Mouse (Mus musculus) intestine, postnatal 0 days (tissue): ENCODE results near the gene Rex1bd. TPM values are rescaled to one million over a fixed set of nuclear protein-coding genes. Genes with fewer than 3 reads are reported as not detected.

Experiments used
- ATAC-seq: fragments of 200-750 bp; cut with Nextera tagmentation; 2 replicates; pipeline ENCODE4 v1.8.0; 2017; ENCODE audit warnings: mild to moderate bottlenecking, moderate TSS enrichment, moderate library complexity
- H3K27ac ChIP-seq: fragments of 300-500 bp; sonication (generic); 2 replicates; pipeline ENCODE4 v1.5.1; 2014; ENCODE audit warnings: mild to moderate bottlenecking, low read depth, low read length, moderate library complexity
- H3K27me3 ChIP-seq: fragments of 300-500 bp; sonication (generic); replicated peaks from 2 replicates; pipeline ENCODE4 v1.6.1; 2014; ENCODE audit warnings: low read length, mixed read lengths; ENCODE audit not compliant: control insufficient read depth, insufficient read depth
- H3K36me3 ChIP-seq: fragments of 300-500 bp; sonication (generic); 2 replicates; pipeline ENCODE4 v1.6.1; 2014; ENCODE audit warnings: mild to moderate bottlenecking, moderate library complexity; ENCODE audit not compliant: control insufficient read depth, insufficient read depth
- H3K4me1 ChIP-seq: fragments of 300-500 bp; sonication (generic); replicated peaks from 2 replicates; pipeline ENCODE4 v1.6.1; 2014; ENCODE audit warnings: antibody characterized with exemption, low read length, mixed read lengths; ENCODE audit not compliant: control insufficient read depth, insufficient read depth
- H3K4me2 ChIP-seq: fragments of 300-500 bp; sonication (generic); replicated peaks from 2 replicates; pipeline ENCODE4 v1.6.1; 2014; ENCODE audit warnings: low read depth, mild to moderate bottlenecking, moderate library complexity
- H3K4me3 ChIP-seq: fragments of 300-500 bp; sonication (generic); 2 replicates; pipeline ENCODE4 v1.5.1; 2014; ENCODE audit warnings: low read depth, low read length
- H3K9ac ChIP-seq: fragments of 300-500 bp; sonication (generic); 2 replicates; pipeline ENCODE4 v1.6.1; 2014; ENCODE audit warnings: mild to moderate bottlenecking, low read depth, low read length
- H3K9me3 ChIP-seq: fragments of 300-500 bp; sonication (generic); 2 replicates; pipeline ENCODE4 v1.6.1; 2016; ENCODE audit warnings: mixed run types; ENCODE audit not compliant: control insufficient read depth
- CTCF ChIP-seq: sonication (generic); IDR thresholded peaks from 2 replicates; pipeline ENCODE4 v1.5.1; 2016; ENCODE audit warnings: low read depth, mild to moderate bottlenecking, control low read depth, antibody characterized with exemption, moderate library complexity
- WGBS: fragments of 180-500 bp; shearing (Covaris S2); extraction: QIAGEN DNeasy Blood & Tissue Kit; methylation state at CpG from one replicate; pipeline ENCODE4 v1.1.7; 2014; 5-methylcytosine and 5-hydroxymethylcytosine counted together
- polyA plus RNA-seq: library from polyadenylated mRNA; unstranded; fragments of >200 nt; fragmentation: Nextera tagmentation; extraction: Ambion mirVana; gene quantifications from 2 replicates; pipeline ENCODE4 v1.2.1, GENCODE M21; 2015

Gene Rex1bd
- polyA plus RNA-seq, 1 experiment from 2014 or later, result 148 TPM

DNA sequence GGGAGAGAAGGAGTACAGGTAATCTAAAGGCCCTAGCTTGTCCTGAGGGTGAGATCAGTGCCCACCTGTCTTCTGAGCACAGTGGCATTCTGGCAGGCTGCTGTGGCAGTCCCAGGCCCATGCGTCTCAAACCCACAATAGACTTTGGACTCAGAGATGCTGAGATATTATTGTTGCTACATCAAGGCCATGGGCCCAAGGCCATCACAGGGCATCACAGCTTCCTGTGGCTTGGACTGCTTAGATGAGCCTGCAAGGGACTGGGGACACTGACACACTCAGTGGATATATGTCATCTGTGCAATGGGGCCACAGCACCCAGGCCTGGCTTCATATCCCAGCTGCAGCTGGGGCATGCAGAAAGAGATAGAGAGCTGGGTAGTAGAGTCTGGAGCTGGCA is 49.6 kb downstream of the Rex1bd start:
- H3K4me1 ChIP-seq, result no peaks in the 10 kb centered on the region
- no peak overlapping the region for H3K4me2 ChIP-seq
- ATAC-seq, result no peak
- no peaks in the 10 kb centered on the region for H3K27me3 ChIP-seq
- WGBS, result 50% methylated on average over 1 of the region's 1 CpGs
- no peak for TF ChIP-seq CTCF
- no peak overlapping the region for H3K4me3 ChIP-seq
- H3K9me3 ChIP-seq, result no peaks in the 10 kb centered on the region
- H3K27ac ChIP-seq, result no peak overlapping the region
- H3K9ac ChIP-seq, result no peak overlapping the region
- peaks cover 5% of the 10 kb centered on the region for H3K36me3 ChIP-seq

Other genes with a start within 250 kb of the Rex1bd start
- gene Homer3, start 223.9 kb downstream of the Rex1bd start, polyA plus RNA-seq, result 18.5 and 18.7 TPM in 2 replicates
- gene Ddx49, start 204.3 kb downstream of the Rex1bd start, polyA plus RNA-seq, result 32.9 and 34.5 TPM in 2 replicates
- gene Cope, start 204.2 kb downstream of the Rex1bd start, polyA plus RNA-seq, result 338 and 383 TPM in 2 replicates
- gene Cers1, start 191.0 kb downstream of the Rex1bd start, polyA plus RNA-seq, result 1.3 and 1.7 TPM in 2 replicates
- gene Gdf1, start 176.9 kb downstream of the Rex1bd start, polyA plus RNA-seq, result 0.38 TPM in 1 of 2 replicates, not detected in the other
- 9.7 and 10.1 TPM in 2 replicates for gene Upf1, start 153.5 kb downstream of the Rex1bd start, polyA plus RNA-seq
- 0.25 and 0.41 TPM in 2 replicates for gene Comp, start 133.2 kb downstream of the Rex1bd start, polyA plus RNA-seq
- 8.1 and 9.2 TPM in 2 replicates for gene Crtc1, start 67.2 kb downstream of the Rex1bd start, polyA plus RNA-seq
- gene Klhl26, start 29.8 kb downstream of the Rex1bd start, polyA plus RNA-seq, result 9.3 and 10.5 TPM in 2 replicates
- 2.3 and 2.4 TPM in 2 replicates for gene Tmem59l, start 19.4 kb downstream of the Rex1bd start, polyA plus RNA-seq
- gene Crlf1, start 13.6 kb downstream of the Rex1bd start, polyA plus RNA-seq, result 0.61 and 0.81 TPM in 2 replicates
- 805 and 863 TPM in 2 replicates for gene Uba52, start 4.0 kb upstream of the Rex1bd start, polyA plus RNA-seq
- gene Fkbp8, start 21.0 kb upstream of the Rex1bd start, polyA plus RNA-seq, result 199 and 203 TPM in 2 replicates
- 46.4 and 52.1 TPM in 2 replicates for gene Kxd1, start 21.2 kb upstream of the Rex1bd start, polyA plus RNA-seq
- gene Ell, start 32.7 kb upstream of the Rex1bd start, polyA plus RNA-seq, result 11.8 and 13.0 TPM in 2 replicates
- gene Isyna1, start 87.6 kb upstream of the Rex1bd start, polyA plus RNA-seq, result 19.4 and 21.0 TPM in 2 replicates
- gene Ssbp4, start 102.1 kb upstream of the Rex1bd start, polyA plus RNA-seq, result 63.2 and 65.3 TPM in 2 replicates
- gene Lrrc25, start 109.4 kb upstream of the Rex1bd start, polyA plus RNA-seq, result 2.1 and 2.2 TPM in 2 replicates
- gene Gdf15, start 125.7 kb upstream of the Rex1bd start, polyA plus RNA-seq, result 1.7 and 1.9 TPM in 2 replicates
- 79.0 and 92.1 TPM in 2 replicates for gene Pgpep1, start 153.6 kb upstream of the Rex1bd start, polyA plus RNA-seq
- gene Lsm4, start 166.5 kb upstream of the Rex1bd start, polyA plus RNA-seq, result 181 and 182 TPM in 2 replicates
- 114 and 121 TPM in 2 replicates for gene Jund, start 192.2 kb upstream of the Rex1bd start, polyA plus RNA-seq
- not detected in 2 replicates for gene Iqcn, start 196.7 kb upstream of the Rex1bd start, polyA plus RNA-seq
- 2.8 TPM in 2 replicates for gene Gm3336, start 211.8 kb upstream of the Rex1bd start, polyA plus RNA-seq
- gene Pde4c, start 217.0 kb upstream of the Rex1bd start, polyA plus RNA-seq, result 0.21 and 0.31 TPM in 2 replicates
- gene Rab3a, start 247.9 kb upstream of the Rex1bd start, polyA plus RNA-seq, result 18.8 and 19.5 TPM in 2 replicates